Mouse (Mus musculus) frontal cortex, postnatal 36 days (tissue): ENCODE measurements around the gene Sncg.
"Not testable (repeated sequence)": the region's sequence is repeated elsewhere in the genome, so short reads cannot be mapped to it uniquely, and the experiment has no call there.

ENCODE experiments used
- DNase-seq, 2 experiments: peaks; one replicate each; pipeline ENCODE4 v3.0.0; 2022; ENCODE audit warnings: low spot score in 2 of 2

Sncg gene

GRCm38 (mm10) chr14:34374577-34374976 is at the start of gene Sncg:
Gene Sncg (minus strand): TSS chr14:34374789.
- no peak for DNase-seq

DNA sequence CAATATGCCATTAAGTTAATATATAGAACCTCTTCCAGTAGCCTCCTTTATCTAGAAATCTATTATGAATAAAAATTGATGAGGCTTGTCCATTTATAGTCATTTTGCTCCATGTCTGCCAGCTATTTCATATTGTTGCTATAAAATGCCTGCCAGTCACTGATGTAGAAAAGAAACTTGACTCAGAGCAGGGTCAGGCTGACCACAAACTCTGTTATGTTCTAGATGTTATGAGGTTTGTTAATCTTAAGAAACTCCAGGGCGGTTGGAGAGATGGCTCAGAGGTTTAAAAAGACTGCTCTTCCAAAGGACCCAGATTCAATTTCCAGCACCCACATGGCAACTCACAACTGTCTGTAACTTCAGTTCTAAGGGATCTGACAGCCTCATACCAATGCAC is 46.5 kb upstream of the Sncg start:
- no peak for DNase-seq

GRCm38 (mm10) chr14:34417501-34417900 is 42.9 kb upstream of the Sncg start:
- DNase-seq = no peak

- not testable (repeated sequence) for DNase-seq
Observed at GRCm38 (mm10) chr14:34416946-34417345, 42.4 kb upstream of the Sncg start.

- no peak for DNase-seq
Observed at GRCm38 (mm10) chr14:34412164-34412896, 37.7 kb upstream of the Sncg start.

- DNase-seq = no peak
Observed at GRCm38 (mm10) chr14:34410716-34411115, 36.1 kb upstream of the Sncg start.

- no peak for DNase-seq
Observed at GRCm38 (mm10) chr14:34403424-34403823, 28.8 kb upstream of the Sncg start.

DNA sequence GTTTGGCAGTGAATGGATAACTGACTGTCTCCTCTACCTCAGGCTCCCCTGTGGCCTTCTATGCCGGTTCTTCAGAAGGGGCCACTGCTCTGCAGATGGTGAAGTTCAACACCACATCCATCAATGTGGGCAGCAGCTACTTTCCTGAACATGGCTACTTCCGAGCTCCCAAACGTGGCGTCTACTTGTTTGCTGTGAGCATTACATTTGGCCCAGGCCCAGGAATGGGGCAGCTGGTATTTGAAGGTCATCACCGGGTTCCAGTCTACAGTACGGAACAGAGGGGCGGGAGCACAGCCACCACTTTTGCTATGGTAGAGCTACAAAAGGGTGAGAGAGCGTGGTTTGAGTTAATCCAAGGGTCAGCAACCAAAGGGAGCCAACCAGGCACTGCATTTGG is 28.3 kb upstream of the Sncg start:
- no peak for DNase-seq

GRCm38 (mm10) chr14:34401135-34401534 is 26.5 kb upstream of the Sncg start:
- peak; percentile 66 to 80 for DNase-seq

GRCm38 (mm10) chr14:34400021-34400420 is 25.4 kb upstream of the Sncg start:
- no peak for DNase-seq

DNA sequence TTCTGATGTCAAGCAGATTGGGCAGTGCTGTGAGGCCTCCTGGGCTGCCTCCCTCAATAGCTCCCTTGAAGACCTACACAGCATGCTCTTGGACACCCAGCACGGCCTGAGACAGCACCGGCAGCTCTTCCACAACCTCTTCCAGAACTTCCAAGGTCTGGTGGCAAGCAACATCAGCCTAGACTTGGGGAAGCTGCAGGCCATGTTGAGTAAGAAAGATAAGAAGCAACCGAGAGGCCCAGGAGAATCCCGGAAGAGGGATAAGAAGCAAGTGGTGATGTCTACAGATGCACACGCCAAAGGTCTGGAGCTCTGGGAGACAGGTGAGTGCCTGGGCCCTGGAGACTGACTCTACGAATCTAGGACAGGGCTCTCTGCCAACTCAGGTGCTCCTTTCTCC is 24.7 kb upstream of the Sncg start:
- no peak for DNase-seq

DNA sequence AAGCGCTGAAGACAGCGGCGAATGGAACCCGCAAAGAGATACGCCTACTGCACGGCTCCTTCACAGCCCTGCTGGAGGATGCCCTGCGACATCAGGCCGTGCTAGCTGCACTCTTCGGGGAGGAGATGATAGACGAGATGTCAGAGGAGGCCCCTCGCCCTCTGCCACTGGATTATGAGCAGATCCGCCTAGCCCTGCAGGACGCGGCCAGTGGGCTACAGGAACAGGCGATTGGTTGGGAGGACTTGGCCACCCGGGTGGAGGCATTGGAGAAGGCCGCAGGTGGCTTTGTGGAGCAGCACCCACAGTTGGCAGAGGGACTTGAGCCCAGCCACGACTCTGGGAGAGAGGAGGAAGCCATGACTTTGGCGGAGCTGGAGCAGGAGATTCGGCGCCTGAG is 24.3 kb upstream of the Sncg start:
- DNase-seq = no peak

GRCm38 (mm10) chr14:34397871-34398270 is 23.3 kb upstream of the Sncg start:
- no peak for DNase-seq

GRCm38 (mm10) chr14:34393295-34393694 is 18.7 kb upstream of the Sncg start:
- DNase-seq = no peak

DNA sequence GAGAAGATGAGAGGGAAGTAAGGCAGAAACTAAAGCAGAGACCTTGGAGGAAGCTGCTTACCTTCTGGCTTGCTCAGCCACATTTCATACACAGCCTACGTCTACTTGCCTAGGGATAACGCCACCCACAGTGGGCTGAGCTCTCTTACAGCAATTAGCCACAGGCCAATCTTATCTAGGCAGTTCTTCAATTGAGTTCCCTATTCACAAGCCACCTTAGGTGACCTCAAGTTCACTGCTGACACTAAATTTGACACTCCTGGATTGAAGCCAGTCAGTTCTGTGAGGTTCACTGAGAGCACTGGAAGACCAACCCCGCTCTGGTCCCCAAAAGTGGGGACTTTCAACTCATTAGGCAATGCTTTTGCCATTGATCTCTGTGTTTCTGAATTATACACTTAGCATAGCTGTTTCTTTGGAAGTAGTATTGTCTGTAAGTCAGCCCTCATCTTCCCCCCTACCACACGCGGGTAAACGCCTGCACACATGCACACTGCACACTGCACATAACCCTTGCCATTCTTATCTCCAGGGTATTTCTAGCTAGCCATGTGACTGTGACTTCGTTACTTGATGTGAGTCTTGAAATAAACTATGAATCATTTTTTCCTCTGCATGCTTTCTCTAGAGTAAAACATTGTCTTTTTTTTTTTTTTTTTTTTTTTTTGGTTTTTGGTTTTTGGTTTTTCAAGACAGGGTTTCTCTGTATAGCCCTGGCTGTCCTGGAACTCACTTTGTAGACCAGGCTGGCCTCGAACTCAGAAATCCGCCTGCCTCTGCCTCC is 8.5 kb upstream of the Sncg start:
- no peak for DNase-seq

DNA sequence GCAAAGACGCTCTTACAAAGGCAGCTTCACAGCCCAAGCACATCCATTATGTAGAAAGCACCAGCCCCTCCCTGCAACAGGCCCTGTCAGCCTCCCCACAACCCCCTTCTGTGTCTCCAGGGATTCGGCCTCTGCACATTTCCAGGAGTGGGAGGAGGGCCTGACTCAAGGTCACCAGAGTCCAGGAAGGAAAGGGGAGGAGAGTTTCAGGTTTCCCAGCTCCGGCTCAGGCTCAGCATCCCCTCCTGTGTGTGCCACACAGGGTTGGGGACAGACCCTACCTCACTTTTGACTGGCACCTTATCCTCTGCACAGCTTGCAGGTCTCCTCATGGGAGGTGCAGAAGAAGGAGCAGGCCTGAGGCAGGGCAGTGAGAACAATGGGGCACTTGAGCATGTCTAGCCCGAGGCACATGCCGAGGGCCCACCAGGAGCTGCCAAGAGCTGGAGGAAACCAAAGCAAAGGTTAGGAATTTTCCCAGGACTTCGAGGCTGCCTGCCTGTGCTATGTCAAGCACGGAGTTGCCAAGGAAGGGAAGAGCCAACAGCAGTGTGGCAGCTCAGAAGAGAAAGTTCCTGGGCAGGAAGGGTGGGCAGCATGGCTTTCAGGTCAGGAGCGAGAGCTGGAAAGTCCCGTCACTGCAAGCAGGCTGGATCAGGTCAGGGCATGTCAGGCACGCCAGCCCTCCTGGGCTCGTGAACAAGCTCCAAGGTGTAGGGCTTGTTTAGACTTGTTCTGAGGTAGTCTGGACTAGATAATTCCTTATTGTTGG is 4.2 kb upstream of the Sncg start:
- no peak for DNase-seq

- DNase-seq = no peak
Observed at GRCm38 (mm10) chr14:34377121-34377520, 2.5 kb upstream of the Sncg start.

DNA sequence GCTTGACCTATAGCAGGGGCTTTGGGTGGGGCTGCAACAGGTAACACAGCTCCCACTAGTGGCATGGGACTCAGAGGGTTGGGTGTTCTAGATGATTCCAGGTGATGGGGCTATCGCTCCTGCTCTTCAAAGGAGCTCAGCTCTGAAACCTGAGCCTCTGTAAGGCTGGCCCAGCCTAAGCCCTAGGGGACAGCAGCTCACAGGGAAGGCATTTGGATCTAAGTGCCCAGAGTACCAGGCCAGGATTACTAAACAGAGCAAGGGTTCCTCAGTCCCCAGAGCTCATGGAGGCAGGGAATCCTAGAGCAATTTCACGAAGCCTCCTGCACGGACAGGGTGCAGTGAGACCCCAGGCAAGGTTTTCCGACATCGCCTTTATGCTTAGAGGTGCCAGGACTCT is 1.4 kb upstream of the Sncg start:
- DNase-seq = no peak

- DNase-seq = no peak
Observed at GRCm38 (mm10) chr14:34375415-34375904, 871 bp upstream of the Sncg start, which contains the start of gene Mmrn2. Gene Mmrn2 (plus strand): TSS chr14:34375465.

DNA sequence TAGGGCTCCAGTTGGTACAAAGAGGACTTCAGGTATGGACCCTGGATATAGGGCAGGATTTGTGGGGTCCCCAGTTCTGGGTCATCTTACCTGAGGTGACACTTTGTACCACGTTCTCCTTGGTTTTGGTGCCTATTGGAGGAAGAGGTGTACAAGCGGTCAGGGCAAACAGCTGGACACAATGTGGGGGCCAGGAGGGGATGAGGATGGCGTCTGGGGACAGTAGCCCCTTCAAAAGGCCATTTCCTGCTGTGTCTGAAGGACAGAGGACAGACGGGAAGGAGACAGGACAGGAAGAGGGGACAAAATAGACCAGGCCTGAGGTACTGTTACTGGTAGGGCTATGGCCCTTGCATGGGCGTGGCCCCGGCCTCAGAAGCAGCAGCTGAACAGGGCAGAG is 1.0 kb downstream of the Sncg start:
- no peak for DNase-seq

GRCm38 (mm10) chr14:34372646-34373045 is 1.9 kb downstream of the Sncg start:
- DNase-seq = peak; percentile 47 to 54

GRCm38 (mm10) chr14:34371763-34372162 is 2.8 kb downstream of the Sncg start:
- DNase-seq = no peak
